8 mouse cellular contexts compared by ENCODE assay signal in the genomic region with DNA sequence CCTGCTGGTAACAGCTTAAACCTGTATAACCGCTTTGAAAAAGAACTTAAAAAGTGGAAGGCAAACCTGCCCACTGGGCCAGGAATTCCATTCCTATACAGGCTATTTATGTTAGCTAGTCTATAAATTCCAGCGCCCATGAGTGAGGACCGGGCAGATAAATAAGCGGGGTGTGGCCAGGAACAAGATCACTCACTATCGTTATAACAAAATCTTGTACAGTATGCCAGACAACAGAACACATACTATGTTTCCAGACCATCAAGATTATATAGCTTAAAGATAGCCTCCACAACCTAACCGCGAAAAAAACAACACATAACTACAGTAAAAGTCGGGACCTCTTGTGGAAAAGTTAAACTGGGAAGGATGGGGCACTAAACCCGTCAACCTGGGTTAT. TPM values are rescaled to one million over a fixed set of nuclear protein-coding genes. Genes with fewer than 3 reads are reported as not detected.
A peak's percentile ranks its signal among the peaks of the same experiment; 100 is the strongest.
DNase-seq lines count a peak whose midpoint lies in the region; TF ChIP-seq lines count a peak whose summit lies in the region.

No protein-coding gene starts in this region.

- H3K36me3 ChIP-seq in thymus, adult 2 months (ENCODE audit: control insufficient read depth, insufficient read depth, low read length) = no peaks in the 10 kb centered on the region
- peaks cover 66% of the 10 kb centered on the region for H3K36me3 ChIP-seq in erythroblast, embryonic 14.5 days (ENCODE audit: control insufficient read depth)
- H3K36me3 ChIP-seq in liver, adult 2 months (ENCODE audit: control insufficient read depth, insufficient read depth, low read length) = peaks cover 1% of the 10 kb centered on the region

- peak overlapping the region; percentile 57 for H3K9ac ChIP-seq in liver, adult 2 months (ENCODE audit: low read depth, low read length)

- no peak for TF ChIP-seq CTCF in thymus, adult 2 months (IDR thresholded peaks at IDR 0.05; ENCODE audit: borderline replicate concordance, control insufficient read depth, extremely low read depth, insufficient read depth, low read length, poor library complexity)
- TF ChIP-seq CTCF in liver, adult 2 months (IDR thresholded peaks at IDR 0.05; ENCODE audit: low read depth, low read length) = no peak

- H3K79me2 ChIP-seq in liver, adult 2 months (ENCODE audit: control insufficient read depth, insufficient read depth, low read length) = peaks cover 5% of the 10 kb centered on the region; the same call in 1 of the 2 replicates

- peaks cover 5% of the 10 kb centered on the region for H3K4me1 ChIP-seq in thymus, adult 2 months (replicated peaks; ENCODE audit: control insufficient read depth, insufficient read depth, low read length)
- H3K4me1 ChIP-seq in erythroblast, embryonic 14.5 days (ENCODE audit: control insufficient read depth) = peaks cover 57% of the 10 kb centered on the region
- H3K4me1 ChIP-seq in liver, adult 2 months (ENCODE audit: control insufficient read depth, insufficient read depth, low read length) = peaks cover 2% of the 10 kb centered on the region; the same call in 1 of the 2 replicates

- 4% methylated on average over 9 of the region's 9 CpGs for WGBS in thymus, adult 2 months
- 2% methylated on average over 9 of the region's 9 CpGs for WGBS in liver, adult 2 months

- DNase-seq in thymus, adult 2 months = no peak
- no peak for DNase-seq in thymus, postnatal 36 days
- no peak for DNase-seq in liver, adult 2 months (ENCODE audit: extremely low read depth, low read depth, low spot score)
- peak; percentile 20 for DNase-seq in yolk sac, embryonic 10.5 days (ENCODE audit: low spot score)
- no peak for DNase-seq in gastrocnemius, postnatal 14 days
- no peak for DNase-seq in cerebellum, adult 11 months
- DNase-seq in urinary bladder, postnatal 36 days (ENCODE audit: low spot score in 2 of 2) = no peak

- H3K4me3 ChIP-seq in thymus, adult 2 months (ENCODE audit: control insufficient read depth, insufficient read depth, low read length) = peak overlapping the region; percentile 81
- peak overlapping the region; percentile 77 for H3K4me3 ChIP-seq in erythroblast, embryonic 14.5 days (replicated peaks)
- peak overlapping the region; percentile 65 for H3K4me3 ChIP-seq in liver, adult 2 months (ENCODE audit: insufficient read depth, low read depth, low read length)

- H3K27ac ChIP-seq in thymus, adult 2 months (ENCODE audit: control insufficient read depth, insufficient read depth, low read length) = no peak overlapping the region
- H3K27ac ChIP-seq in liver, adult 2 months (replicated peaks; ENCODE audit: insufficient read depth, low read depth, low read length) = 0 out of 2 replicates have a peak overlapping the region, but pooled peaks have one; percentile 40

- TF ChIP-seq POLR2A in thymus, adult 2 months (IDR thresholded peaks at IDR 0.05; ENCODE audit: control insufficient read depth, extremely low read depth, insufficient read depth, low read length, poor library complexity) = no peak
- TF ChIP-seq POLR2A in liver, adult 2 months (IDR thresholded peaks at IDR 0.05; ENCODE audit: extremely low read depth, insufficient read depth, low read length) = no peak

- H3K27me3 ChIP-seq in thymus, adult 2 months (ENCODE audit: control insufficient read depth, insufficient read depth, low read length) = no peaks in the 10 kb centered on the region
- H3K27me3 ChIP-seq in erythroblast, embryonic 14.5 days (ENCODE audit: control insufficient read depth) = no peaks in the 10 kb centered on the region
- no peaks in the 10 kb centered on the region for H3K27me3 ChIP-seq in liver, adult 2 months (ENCODE audit: control insufficient read depth, insufficient read depth, low read length)

- H3K9me3 ChIP-seq in erythroblast, embryonic 14.5 days (ENCODE audit: control insufficient read depth, low read length) = no peaks in the 10 kb centered on the region

- intact Hi-C loops in gastrocnemius, postnatal 14 days (cut with DNase I; ENCODE audit: low total_unique reads) = no loop called here

RNA-seq across cellular contexts. Expression of a gene that starts 0.7 kb away (rescaled TPM):
- 37.4 and 55.4 TPM in 2 replicates for polyA plus RNA-seq in thymus, adult 2 months (2012; rRNA removed)
- polyA plus RNA-seq in erythroblast, embryonic 14.5 days (2012) = 5.4 and 6.0 TPM in 2 replicates
- 10.3 and 12.2 TPM in 2 replicates for total RNA-seq in liver, adult 2 months (2014; rRNA removed)
- polyA plus RNA-seq in liver, adult 2 months (2012; rRNA removed) = 20.0 and 25.3 TPM in 2 replicates
- 100 to 1,000 TPM in 1 of 2 experiments, 10 to 100 TPM in 1; 99.6 to 114 TPM for total RNA-seq in gastrocnemius, postnatal 14 days (2021)

RNA-seq across cellular contexts. Expression of a gene that starts 0.8 kb away (rescaled TPM):
- 8.2 and 9.5 TPM in 2 replicates for polyA plus RNA-seq in thymus, adult 2 months (2012; rRNA removed)
- 0.28 and 0.34 TPM in 2 replicates for polyA plus RNA-seq in erythroblast, embryonic 14.5 days (2012)
- 2.1 and 2.5 TPM in 2 replicates for total RNA-seq in liver, adult 2 months (2014; rRNA removed)
- 0.46 and 0.88 TPM in 2 replicates for polyA plus RNA-seq in liver, adult 2 months (2012; rRNA removed)
- total RNA-seq in gastrocnemius, postnatal 14 days (2021) = 1 to 10 TPM; 4.2 to 5.5 TPM

RNA-seq across cellular contexts. Expression of a gene that starts 11.4 kb away (rescaled TPM):
- polyA plus RNA-seq in thymus, adult 2 months (2012; rRNA removed) = not detected in 2 replicates
- not detected in 2 replicates for polyA plus RNA-seq in erythroblast, embryonic 14.5 days (2012)
- total RNA-seq in liver, adult 2 months (2014; rRNA removed) = not detected in 2 replicates
- polyA plus RNA-seq in liver, adult 2 months (2012; rRNA removed) = 0.06 TPM in 1 of 2 replicates, not detected in the other
- total RNA-seq in gastrocnemius, postnatal 14 days (2021) = not detected

RNA-seq across cellular contexts. Expression of a gene that starts 19.0 kb away (rescaled TPM):
- 0.22 TPM in 1 of 2 replicates, not detected in the other for polyA plus RNA-seq in thymus, adult 2 months (2012; rRNA removed)
- polyA plus RNA-seq in erythroblast, embryonic 14.5 days (2012) = not detected in 2 replicates
- not detected in 2 replicates for total RNA-seq in liver, adult 2 months (2014; rRNA removed)
- polyA plus RNA-seq in liver, adult 2 months (2012; rRNA removed) = not detected in 2 replicates
- not detected for total RNA-seq in gastrocnemius, postnatal 14 days (2021)

RNA-seq across cellular contexts. Expression of a gene that starts 23.9 kb away (rescaled TPM):
- polyA plus RNA-seq in thymus, adult 2 months (2012; rRNA removed) = 0.24 and 0.54 TPM in 2 replicates
- 0.05 TPM in 2 replicates for polyA plus RNA-seq in erythroblast, embryonic 14.5 days (2012)
- 0.13 TPM in 1 of 2 replicates, not detected in the other for total RNA-seq in liver, adult 2 months (2014; rRNA removed)
- polyA plus RNA-seq in liver, adult 2 months (2012; rRNA removed) = 0.14 TPM in 1 of 2 replicates, not detected in the other
- total RNA-seq in gastrocnemius, postnatal 14 days (2021) = under 1 TPM; 0.25 to 0.84 TPM
